In genomic region chr5:28293990-28294389, GRCm38 (mm10) we compare ENCODE assay signal across 8 mouse cellular contexts. TPM values are rescaled to one million over a fixed set of nuclear protein-coding genes. Genes with fewer than 3 reads are reported as not detected.
DNase-seq lines count a peak whose midpoint lies in the region; ATAC-seq and TF ChIP-seq lines count a peak whose summit lies in the region.
"Had no signal": no experiment of that assay in that cellular context is flagged by ENCODE, and none has a peak within 500 bp of the region (broad histone marks: within the 10 kb centered on the region; RNA-seq: fewer than 3 reads in every experiment).

No protein-coding gene starts in this region.

- ATAC-seq in activated CD4-positive, CD25-positive, alpha-beta regulatory T cell, adult 4 months = peak; percentile 76
- ATAC-seq in granulocyte monocyte progenitor cell, adult 5-6 weeks (replicated peaks; ENCODE audit: poor library complexity, severe bottlenecking) = peak; percentile 80
- peak; percentile 92 for ATAC-seq in megakaryocyte, adult 5-6 weeks (ENCODE audit: poor library complexity, severe bottlenecking)

- no peaks in the 10 kb centered on the region for H3K36me3 ChIP-seq in E14TG2a.4 (ENCODE audit: insufficient read depth, low read length)
- no peaks in the 10 kb centered on the region for H3K36me3 ChIP-seq in small intestine, adult 2 months (ENCODE audit: control insufficient read depth, insufficient read depth, low read length)
- H3K36me3 ChIP-seq: lung, embryonic 15.5 days had no signal

- TF ChIP-seq POLR2A in small intestine, adult 2 months (IDR thresholded peaks at IDR 0.05; ENCODE audit: low read depth, low read length) = no peak

- H3K27ac ChIP-seq in small intestine, adult 2 months (ENCODE audit: insufficient read depth, low read depth, low read length) = no peak overlapping the region
- H3K27ac ChIP-seq: lung, embryonic 15.5 days had no signal

- WGBS in small intestine, adult 2 months = 5% methylated on average over 6 of the region's 6 CpGs

- peak; percentile 97 for TF ChIP-seq CTCF in E14TG2a.4 (conservative IDR thresholded peaks at IDR 0.05; ENCODE audit: low read length)
- TF ChIP-seq CTCF in small intestine, adult 2 months (IDR thresholded peaks at IDR 0.05; ENCODE audit: extremely low read depth, insufficient read length, insufficient replicate concordance, low read depth, low read length) = peak; percentile 99

- DNase-seq in embryo, embryonic 10 days (ENCODE audit: low spot score) = peak; percentile 89
- DNase-seq in layer of hippocampus, adult 9-11 months = peak; percentile 52

- H3K27me3 ChIP-seq in E14TG2a.4 (ENCODE audit: insufficient read depth, low read length) = peaks cover 11% of the 10 kb centered on the region
- no peaks in the 10 kb centered on the region for H3K27me3 ChIP-seq in small intestine, adult 2 months (ENCODE audit: control insufficient read depth, insufficient read depth, low read length)
- H3K27me3 ChIP-seq: lung, embryonic 15.5 days had no signal

- H3K4me3 ChIP-seq in E14TG2a.4 (replicated peaks; ENCODE audit: low read length) = no peak overlapping the region
- H3K4me3 ChIP-seq in small intestine, adult 2 months (ENCODE audit: low read depth, low read length) = no peak overlapping the region
- H3K4me3 ChIP-seq: lung, embryonic 15.5 days had no signal

- H3K4me1 ChIP-seq in E14TG2a.4 (replicated peaks; ENCODE audit: low read depth, low read length) = peaks cover 13% of the 10 kb centered on the region
- H3K4me1 ChIP-seq in small intestine, adult 2 months (ENCODE audit: control insufficient read depth, insufficient read depth, insufficient read length, low read length) = peaks cover 8% of the 10 kb centered on the region; the same call in 1 of the 2 replicates
- H3K4me1 ChIP-seq: lung, embryonic 15.5 days had no signal

- H3K9me3 ChIP-seq in E14TG2a.4 (ENCODE audit: low read length) = no peaks in the 10 kb centered on the region
- H3K9me3 ChIP-seq: lung, embryonic 15.5 days had no signal

RNA-seq across cellular contexts. Expression of gene Rbm33, which starts 22.9 kb away (rescaled TPM):
- polyA plus RNA-seq in activated CD4-positive, CD25-positive, alpha-beta regulatory T cell, adult 4 months (2017; shearing (Covaris generic)) = 10 to 100 TPM; 10.1 to 12.2 TPM
- total RNA-seq in granulocyte monocyte progenitor cell, adult 5-6 weeks (2014; fragmentation: Nextera tagmentation) = 40.5 and 49.1 TPM in 2 replicates
- 30.6 and 36.8 TPM in 2 replicates for total RNA-seq in granulocyte monocyte progenitor cell, adult 5-6 weeks (2017)
- total RNA-seq in megakaryocyte, adult 5-6 weeks (2015) = 34.8 and 41.7 TPM in 2 replicates
- total RNA-seq in megakaryocyte, adult 5-6 weeks (2017) = 45.1 and 53.9 TPM in 2 replicates
- 10.7 and 25.2 TPM in 2 replicates for polyA plus RNA-seq in small intestine, adult 2 months (2012; rRNA removed)

RNA-seq across cellular contexts. Expression of gene Cnpy1, which starts 48.4 kb away (rescaled TPM):
- polyA plus RNA-seq in activated CD4-positive, CD25-positive, alpha-beta regulatory T cell, adult 4 months (2017; shearing (Covaris generic)) = not detected
- total RNA-seq in granulocyte monocyte progenitor cell, adult 5-6 weeks (2014; fragmentation: Nextera tagmentation) = not detected in 2 replicates
- not detected in 2 replicates for total RNA-seq in granulocyte monocyte progenitor cell, adult 5-6 weeks (2017)
- not detected in 2 replicates for total RNA-seq in megakaryocyte, adult 5-6 weeks (2015)
- not detected in 2 replicates for total RNA-seq in megakaryocyte, adult 5-6 weeks (2017)
- 2.0 and 2.3 TPM in 2 replicates for polyA plus RNA-seq in small intestine, adult 2 months (2012; rRNA removed)
